Mouse (Mus musculus) embryo, embryonic 10.5 days (tissue): ENCODE measurements around the gene Tle6.

ENCODE experiments used
- DNase-seq: peaks from one replicate; pipeline ENCODE4 v3.0.0-alpha.2; 2015; ENCODE audit warnings: low spot score

The Tle6 gene

DNA sequence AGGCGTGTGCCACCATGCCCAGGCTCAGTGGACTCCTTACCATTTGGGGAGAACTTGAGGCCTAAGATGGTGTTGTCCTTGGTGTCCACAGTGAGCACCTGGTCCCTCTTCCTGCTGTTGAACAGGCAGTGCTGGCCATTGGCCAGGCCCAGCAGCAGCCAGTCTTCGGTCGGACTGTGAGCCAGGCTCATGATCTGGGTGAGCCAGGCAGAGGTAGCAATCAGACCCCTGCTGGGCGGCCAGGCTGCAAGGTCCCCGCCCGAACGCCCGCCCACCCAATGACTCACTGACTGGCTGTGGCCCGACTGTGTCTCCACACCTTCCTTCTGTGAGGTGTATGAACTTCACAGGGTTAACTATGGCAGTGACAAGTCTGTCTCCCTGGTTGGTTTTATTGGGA lies 9.0 kb downstream of the Tle6 start:
- DNase-seq, result no peak

DNA sequence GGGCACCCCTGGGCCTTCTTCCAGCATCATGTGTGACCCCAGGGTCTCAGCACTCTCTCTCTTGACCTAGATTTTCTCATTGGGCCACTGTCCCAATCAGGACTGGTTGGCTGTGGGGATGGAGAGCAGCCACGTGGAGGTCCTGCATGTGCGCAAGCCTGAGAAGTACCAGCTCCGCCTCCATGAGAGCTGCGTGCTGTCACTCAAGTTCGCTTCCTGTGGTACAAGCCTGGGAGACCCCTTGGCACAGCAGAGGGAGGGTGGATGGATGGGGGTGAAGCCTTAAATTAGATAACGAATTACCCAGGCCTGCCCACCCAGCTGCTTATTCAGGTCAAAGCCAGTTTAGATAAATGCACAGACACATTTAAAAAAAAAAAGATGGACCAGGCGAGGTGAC lies 12.1 kb downstream of the Tle6 start:
- no peak for DNase-seq

DNA sequence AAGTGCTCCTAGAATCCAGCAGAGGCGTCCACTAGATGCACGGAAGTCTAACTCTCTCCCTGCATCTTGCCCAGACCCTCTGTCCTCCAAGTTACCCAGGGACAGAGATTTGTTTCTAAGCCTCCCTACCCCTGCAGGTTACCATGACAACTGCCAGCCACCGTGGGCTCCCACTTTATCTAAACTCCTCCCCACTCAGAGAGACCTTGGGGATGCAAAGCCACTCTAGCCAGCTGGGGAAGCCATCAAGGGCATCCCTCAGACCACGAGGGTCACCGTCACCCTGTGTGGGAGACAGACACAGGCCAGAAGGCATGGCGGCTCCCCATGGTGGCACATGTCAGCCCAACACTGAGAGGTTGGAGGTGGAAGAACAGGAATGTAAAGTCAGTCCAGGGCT lies 17.5 kb downstream of the Tle6 start:
- DNase-seq, result no peak

DNA sequence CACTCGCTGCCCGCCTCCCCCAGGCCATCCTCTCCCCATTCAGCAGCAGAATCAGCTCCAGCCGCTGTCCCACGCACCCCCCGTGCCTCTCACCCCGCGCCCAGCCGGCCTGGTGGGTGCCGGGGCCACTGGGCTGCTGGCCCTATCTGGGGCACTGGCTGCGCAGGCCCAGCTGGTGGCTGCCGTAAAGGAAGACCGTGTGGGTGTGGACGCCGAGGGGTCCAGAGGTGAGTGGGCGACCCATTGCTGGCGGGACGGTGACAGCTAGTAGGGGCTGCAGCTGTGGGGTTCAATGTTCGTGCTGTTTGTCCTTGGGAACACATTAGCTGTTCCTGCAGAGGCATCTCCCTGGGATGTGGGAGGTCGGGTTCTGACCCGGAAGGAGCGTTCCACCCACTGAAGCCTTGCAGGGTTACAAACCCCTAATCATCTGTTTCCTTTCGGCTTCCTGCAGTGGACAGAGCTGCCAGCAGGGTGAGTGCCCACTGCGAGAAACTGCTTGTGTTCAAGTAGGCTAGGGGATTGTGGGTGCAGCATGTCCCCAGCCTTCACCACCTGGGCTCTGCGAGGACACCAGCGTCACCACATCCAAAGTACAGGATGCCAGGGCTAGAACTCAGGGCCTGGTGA lies 20.3 kb downstream of the Tle6 start:
- DNase-seq, result no peak

DNA sequence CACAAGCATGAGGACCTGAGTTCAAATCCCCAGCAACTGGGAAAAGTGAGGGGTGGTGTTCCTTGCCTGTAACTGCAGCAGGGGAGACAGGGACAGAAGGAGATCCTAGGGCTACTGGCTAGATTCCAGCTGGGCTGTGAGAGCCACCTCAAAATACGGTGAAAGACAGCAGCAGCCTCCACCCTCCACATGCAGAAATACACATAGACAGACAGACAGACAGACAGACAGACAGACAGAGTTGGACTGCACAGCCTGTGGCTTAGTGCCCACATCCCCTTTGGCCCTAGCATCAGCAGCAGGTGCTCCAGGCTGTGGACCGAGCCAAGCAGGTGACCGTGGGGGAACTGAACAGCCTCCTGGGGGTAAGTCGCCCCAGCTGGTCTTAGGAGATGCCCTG lies 20.9 kb downstream of the Tle6 start:
- DNase-seq, result no peak

DNA sequence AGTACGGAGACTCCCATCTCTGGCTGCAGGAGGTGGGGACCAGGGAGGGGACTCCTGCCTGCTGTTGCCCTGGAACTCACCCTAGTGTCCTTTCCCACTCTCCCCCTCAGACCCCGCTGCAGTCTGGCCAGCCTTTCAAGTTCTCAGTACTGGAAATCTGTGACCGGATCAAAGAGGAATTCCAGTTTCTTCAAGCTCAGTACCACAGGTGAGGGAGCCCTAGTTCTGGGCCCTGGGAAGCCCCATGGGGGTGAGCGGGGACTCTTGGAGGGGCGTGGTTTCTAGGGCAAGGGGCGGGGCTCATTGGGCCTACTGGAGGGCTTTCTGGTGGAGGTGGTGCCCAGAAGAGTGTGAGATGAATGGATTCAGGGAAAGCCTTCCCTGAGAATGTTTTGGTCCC lies 25.2 kb downstream of the Tle6 start:
- DNase-seq, result no peak

DNA sequence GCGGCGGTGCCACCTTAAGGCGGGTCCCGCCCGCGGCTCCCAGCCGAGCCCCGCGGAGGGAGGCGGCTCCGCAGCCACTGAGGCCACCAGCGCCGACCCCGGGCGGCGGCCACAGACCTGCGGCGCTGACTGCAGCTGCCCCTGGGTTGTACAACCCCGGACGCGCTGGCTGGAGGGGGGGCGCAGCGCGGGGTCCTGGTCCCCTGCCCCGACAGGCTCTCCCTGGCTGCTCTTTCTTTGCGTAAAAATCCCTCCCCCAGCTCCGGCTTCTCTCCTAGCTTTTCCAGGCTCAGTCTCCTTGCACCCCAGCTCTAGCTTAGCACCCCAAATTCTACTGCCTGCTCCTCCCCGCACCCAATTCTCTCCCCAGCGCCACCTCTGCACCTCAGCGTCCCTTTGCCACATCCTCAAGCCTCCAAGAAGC lies 25.7 kb downstream of the Tle6 start:
- DNase-seq, result peak; percentile 64

DNA sequence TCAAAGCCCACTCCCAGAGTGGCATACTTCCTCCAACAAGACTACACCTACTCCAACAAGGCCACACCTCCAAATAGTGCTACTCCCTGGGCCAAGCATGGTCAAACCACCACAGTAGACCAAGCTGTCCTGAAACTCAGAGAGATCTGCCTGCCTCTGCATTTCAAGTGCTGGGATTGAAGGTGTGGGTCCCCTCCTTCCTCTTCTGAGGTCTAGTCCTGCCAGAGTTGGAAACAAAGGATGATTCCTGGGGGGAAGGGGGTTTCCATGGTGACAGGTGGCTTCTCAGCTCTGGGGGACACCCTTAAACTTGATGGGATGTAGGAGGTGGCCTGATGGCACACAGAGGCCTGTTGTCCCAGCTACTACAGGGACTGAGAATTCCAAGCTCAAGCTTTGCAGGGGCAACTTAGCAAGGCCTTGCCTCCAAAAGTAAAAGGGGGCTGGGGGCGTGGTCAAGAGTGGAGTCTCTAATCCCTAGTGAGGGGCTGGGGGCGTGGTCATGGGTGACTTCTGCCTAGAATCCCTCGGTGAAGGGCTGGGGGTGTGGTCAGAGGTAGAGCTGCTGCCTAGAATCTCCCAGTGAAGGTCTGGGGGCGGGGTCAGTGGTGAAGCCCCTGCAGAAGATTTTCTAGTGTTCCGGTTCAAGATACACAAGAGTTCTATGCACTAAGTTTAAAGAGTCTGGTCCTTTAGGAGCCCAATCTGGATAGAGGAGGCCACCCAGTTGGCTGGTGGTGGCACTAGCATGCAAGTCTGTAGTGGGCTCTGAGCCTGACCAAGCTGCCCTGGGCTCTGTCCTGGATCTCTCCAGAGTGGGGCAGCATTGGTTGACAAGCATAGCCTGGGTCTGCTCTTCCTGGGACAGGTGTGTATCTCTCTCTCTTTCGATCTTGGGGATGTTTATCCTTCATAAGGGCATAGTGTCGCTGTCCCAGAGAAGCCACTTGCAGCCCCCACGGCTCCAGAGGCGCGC lies 26.5 kb downstream of the Tle6 start, which contains the start of gene Tle2:
Gene Tle2 (plus strand): TSS at position 481 of the 976 bp plus-strand sequence.
- peak; percentile 45 for DNase-seq

DNA sequence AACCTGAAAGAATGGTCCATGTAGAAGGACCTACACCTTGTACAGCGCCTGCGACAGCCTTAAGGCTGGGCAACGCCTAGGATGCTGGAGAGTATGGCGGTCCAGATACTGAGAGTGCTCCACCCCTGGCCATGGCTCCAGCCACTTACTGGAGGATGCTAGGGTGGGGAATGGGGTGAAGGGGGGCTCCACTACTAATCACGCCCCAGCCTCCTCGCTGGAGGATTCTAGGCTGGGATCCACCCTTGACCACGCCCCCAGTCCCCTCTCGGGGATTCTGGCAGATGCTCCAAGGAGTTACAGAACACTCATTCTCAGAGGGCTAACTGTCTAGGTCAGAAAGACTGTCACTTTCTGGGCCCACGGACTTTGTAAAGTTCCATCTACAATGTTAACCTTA lies 27.9 kb downstream of the Tle6 start:
- DNase-seq, result no peak

DNA sequence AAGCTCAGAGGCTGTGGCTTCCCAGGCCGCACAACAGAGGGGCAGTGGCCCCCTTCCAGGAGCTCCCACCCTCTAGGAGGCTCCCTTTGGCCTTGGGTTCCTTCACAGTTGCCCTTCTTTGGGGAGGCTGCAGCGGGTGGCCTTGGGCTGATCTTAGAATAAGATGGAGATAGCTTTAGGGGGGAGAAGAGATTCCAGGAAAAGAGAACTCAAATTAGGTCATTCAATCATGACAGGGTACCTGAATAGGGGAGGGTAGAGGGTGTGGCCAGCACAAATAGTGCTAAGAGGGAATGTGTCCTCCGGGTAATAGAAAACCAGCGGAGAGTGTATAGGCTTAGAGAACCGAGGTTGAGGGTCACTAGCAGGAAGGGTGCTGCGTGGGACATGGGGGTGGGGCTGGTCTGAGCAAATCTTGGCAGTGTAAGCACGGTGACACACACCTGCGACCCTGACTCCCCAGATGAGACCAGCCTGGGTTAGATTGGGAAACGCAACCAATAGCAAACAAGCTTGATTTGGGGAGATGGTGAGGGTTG lies 28.7 kb downstream of the Tle6 start:
- DNase-seq, result peak; percentile 20

DNA sequence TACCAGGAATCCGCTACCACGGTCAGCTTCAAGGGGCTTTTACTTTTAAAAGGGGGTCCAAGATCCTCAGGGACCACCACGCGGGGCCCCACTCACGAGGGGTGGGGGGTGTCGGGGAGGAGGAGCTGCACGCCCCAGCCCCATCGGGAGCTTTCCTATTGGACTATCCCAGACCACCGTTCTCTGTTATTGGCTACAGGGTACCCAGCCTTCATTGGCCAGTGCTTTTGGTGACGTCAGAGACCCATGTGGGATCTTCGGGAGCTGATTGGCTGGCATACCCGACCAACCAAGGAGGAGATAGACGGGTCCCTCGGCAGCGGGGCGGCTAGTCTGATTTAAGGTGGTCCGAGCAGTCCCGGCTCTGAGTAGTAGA lies 29.4 kb downstream of the Tle6 start:
- DNase-seq, result peak; percentile 100

DNA sequence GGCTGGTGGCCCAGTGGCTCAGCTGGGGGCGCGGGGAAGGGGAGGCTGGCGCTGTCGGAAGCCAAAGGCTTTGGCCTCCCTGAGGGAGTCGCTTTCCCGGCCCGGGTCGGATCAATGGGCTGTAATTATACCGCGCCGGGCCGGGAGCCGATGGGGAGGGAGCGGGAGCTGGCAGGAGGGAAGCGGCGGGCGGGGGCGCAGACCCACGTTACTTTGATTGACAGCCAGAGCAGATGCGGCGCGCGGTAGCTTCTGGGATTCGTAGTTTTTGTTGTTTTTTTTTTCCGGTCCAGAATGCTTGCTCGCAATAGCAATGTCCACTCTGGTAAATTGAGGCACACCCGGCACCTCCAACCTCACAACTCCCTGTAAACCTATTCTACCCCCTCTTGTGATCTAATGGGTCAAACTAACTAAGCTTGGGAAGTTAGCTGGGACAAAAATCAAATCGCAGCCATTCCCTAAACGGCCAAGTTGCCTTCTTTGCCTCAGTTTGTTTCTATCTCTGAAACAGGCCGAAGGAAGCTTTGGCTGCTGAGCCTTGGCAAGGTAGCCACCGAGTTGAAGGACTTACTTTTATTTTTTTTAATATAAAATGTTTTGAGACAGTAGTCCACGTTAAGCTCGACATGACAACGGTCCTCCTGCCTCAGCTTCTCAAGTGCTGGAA lies 29.9 kb downstream of the Tle6 start:
- peak; percentile 98 for DNase-seq

DNA sequence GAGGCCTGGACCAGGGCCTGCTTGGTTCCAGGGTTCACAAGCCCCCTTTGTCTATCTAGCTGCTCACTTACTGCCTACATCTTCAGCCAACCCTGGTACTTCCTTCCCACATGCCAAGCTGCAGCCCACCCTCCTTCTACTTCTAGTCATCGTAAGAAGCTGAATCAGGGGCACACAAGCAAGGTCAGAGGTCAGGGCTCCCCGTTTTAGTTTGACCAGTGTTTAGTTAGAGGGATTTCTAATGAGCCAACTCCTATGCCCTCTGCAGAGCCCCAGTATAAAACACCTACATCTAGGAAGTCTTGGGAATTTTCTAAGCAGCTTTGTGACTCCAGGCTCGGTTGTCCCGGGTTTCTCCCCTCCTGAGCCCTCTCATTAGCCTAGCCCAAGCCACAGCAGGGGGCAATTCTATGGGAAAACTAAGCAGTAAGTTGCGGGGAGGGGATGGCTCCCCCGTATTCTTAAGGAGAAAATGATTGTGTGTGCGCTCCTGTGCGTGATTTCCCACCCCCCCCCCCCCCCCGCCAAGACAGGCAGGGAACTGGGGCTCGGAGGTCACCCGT lies 30.6 kb downstream of the Tle6 start:
- DNase-seq, result peak; percentile 82

DNA sequence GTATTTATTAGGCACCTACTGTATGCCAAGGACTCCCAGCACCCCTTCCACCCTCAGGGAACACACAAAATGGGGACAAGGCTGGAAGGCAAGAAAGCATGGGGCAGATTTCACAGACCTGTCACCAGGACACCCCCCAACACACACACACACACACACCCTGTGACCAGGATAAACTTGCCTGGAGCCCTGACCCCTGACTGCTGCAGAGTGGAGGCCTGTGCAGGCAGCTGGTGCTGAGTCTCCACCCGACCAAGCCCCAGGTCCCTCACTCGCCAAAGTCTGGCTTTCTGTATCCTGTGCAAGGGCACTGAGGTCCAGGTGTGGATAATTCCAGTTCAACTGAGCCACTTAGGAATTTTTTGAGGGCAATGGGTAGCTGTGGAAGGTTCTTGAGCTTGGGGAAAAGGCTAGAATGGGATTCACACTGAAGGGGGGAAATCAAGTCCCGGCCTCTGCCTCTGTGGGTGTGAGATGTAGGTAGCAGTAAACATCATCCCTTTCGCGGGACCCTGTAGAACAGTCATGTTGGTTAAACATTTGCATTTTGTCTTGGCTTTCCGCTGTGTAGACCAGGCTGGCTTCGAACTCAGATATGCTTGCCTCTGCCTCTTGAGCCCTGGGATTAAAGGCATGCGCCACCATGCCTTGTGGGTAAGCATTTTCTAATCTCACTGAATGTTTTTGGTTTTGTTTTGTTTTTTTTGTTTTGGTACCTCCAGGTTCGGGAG lies 31.2 kb downstream of the Tle6 start:
- DNase-seq, result peak; percentile 45

DNA sequence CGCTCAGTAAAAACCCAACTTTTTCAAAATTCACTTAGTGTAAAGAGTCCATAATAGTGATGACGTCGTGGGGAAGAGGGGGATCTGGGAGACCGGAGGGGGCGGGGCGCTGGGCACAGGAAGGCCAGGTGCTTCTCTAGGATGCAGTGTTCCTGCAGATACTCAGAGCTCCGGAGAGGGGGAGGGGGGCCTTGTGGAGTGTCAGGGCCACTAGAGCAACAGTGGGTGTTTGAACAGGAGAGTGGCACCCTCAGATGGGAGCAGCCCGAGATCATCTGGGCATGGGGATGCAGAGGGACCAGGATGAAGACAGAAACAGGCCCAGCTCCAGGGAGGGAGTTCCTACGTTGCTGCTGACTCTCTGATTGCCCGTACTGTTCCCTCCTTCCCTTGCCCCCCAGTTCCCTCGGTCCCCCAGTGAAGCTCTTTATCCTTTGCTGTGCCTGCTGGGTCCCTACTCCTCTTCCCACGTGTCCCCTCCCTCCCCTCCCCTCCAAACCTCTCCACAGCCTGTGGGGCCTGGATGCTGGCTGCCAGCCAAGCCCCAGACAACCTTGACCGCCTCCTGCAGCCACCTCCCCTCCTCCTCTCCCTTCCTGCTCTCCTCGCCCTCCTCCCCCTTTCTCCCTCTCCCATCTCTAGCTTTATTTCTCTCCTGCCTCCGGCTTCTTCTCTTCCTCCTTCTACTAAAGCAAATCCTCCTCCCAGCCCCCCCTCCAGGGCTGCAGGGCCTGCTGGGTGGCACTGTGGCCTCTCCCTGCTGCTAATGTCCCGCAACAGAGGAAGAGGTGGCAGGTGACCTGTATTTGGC lies 32.3 kb downstream of the Tle6 start:
- no peak for DNase-seq

DNA sequence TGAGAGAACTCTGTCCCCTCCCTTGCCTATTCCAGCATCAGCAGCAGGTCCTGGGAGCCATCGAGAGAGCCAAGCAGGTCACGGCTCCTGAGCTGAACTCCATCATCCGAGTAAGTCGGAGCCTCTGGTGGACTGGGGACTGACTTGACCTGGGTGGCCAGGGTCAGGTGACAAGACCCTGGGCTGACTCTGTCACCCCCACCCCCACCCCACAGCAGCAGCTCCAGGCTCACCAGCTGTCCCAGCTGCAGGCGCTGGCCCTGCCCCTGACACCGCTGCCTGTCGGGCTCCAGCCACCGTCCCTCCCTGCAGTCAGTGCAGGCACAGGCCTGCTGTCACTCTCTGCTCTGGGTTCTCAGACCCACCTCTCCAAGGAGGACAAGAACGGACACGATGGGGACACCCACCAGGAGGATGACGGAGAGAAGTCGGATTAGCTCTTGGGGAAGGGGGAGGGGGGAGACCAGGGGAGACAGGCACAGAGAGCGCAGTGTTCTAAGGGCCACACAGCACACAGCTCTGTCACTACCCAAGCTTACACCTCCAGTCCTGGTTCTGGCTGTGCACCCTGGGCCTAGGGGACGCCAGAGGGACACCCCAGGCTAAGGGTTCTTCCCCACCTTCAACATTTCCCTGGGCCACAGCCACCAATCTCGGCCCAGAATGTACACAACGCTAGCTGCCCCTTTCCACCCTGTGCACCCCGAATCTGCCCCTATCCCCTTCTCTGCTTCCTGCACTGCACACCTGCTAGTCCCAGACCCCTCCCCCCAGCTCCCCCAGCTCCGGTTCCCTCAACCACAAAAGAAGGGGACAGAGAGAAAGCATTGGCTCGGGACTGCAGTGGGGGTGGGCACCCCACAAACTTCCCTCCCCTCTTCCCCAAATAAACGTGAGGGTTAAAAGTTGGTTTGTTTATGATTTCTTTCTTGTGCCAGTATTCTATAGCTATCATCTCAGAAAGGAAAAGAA lies 35.3 kb downstream of the Tle6 start:
- DNase-seq, result no peak

DNA sequence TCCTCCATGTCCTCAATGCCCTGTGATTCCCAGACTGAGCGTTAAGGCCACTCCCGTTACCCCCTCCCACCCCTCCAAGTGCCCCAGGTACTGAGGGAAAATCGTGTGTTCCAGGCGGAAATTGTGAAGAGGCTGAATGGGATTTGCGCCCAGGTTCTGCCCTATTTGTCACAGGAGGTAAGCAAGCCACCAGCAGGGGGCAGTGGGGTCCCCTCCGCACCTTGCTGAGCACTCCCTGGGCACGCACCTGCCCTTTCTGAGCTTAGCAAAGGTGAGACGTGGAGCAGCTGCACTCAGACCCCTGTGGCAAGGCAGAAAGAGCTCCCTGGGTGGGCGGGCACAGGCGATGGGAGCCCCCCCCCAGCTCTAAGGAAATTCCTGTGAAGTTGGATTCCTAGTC lies 36.1 kb downstream of the Tle6 start:
- no peak for DNase-seq

DNA sequence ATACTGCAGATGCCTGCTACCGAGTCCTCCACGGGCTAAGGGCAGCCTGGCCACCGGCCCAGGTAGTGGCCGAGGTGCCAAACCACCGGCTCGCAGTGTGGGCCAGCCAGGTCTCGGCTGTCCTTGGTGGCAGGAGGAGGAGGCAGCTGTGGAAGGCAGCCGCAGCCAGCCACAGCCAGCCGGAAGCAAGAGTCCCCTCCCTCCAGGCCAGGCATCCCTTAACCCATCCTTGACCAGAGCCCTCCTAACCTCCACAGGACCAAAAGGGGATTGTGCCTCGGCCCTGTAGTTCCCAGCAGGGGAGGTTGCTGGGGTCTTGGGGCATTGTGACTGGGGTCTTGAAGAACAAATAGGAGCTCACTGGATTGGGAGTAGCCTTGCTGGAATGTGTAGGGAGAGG lies 36.7 kb downstream of the Tle6 start:
- no peak for DNase-seq

DNA sequence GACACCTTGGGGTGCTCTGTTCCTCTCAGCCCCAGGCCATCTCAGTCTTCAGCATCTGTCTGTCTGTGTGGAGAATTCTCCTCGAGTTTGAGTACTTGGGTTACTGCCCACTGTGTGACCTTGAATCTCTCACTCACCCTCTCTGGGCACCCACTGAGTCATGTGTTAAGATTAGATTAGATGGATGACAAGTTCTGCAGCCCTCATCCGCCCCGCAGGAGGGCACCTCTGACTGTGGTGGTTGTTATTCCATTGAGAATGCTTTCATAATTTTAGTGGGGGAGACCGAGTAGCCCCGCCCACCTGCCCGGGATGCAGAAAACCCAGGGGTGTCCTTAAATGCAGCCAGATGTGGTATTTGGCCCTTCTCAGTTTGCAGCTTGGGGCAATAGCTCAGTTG lies 37.4 kb downstream of the Tle6 start:
- DNase-seq, result no peak

DNA sequence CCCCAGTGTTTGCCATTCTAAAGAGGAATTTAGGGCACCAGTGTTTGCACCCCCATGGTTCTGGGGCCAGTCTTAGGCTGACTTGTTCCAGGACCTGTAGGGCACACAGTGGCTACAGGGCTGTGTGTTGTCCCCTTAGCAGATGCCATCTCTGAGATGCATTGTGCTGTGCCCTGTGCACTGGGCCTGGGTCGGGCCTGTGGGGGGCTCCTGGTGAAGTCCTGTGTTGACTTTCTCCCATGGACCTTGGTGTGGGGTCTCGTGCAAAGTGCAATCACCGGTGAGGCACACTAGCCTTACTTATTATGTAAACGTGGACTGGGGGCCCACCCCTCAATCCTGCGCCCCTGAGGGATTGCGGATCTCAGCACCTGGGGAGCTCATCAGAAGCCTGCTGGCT lies 38.5 kb downstream of the Tle6 start:
- DNase-seq, result no peak
